In genomic region chr1:36267595-36267994, GRCm38 (mm10) we compare ENCODE assay signal across 23 mouse cellular contexts. TPM values are rescaled to one million over a fixed set of nuclear protein-coding genes. Genes with fewer than 3 reads are reported as not detected.
DNase-seq lines count a peak whose midpoint lies in the region; ATAC-seq and TF ChIP-seq lines count a peak whose summit lies in the region.
"Had no signal": no experiment of that assay in that cellular context is flagged by ENCODE, and none has a peak within 500 bp of the region (broad histone marks: within the 10 kb centered on the region; RNA-seq: fewer than 3 reads in every experiment).

No protein-coding gene starts in this region.

- TF ChIP-seq POLR2A in CH12.LX (IDR thresholded peaks at IDR 0.05; ENCODE audit: low read depth, low read length) (no peak), MEL (IDR thresholded peaks at IDR 0.05; ENCODE audit: control insufficient read depth in 1 of 2, insufficient read depth in 1 of 2, low read depth in 1 of 2, low read length in 2 of 2, poor library complexity in 1 of 2) (no peak)

- H3K36me3 ChIP-seq in megakaryocyte, embryonic 14.5 days (replicated peaks; ENCODE audit: low read length), result peaks cover 61% of the 10 kb centered on the region
- peaks cover 3% of the 10 kb centered on the region in 2 experiments for H3K36me3 ChIP-seq in CH12.LX (replicated peaks in 1 of 2; ENCODE audit: control insufficient read depth in 1 of 2, insufficient read depth in 1 of 2, low read length in 1 of 2)
- H3K36me3 ChIP-seq in MEL (ENCODE audit: control insufficient read depth in 1 of 2, insufficient read depth in 2 of 2, low read length in 2 of 2), result peaks cover 0 to 23% of the 10 kb centered on the region in 2 experiments; a peak in 2 of 4 replicates

- H3K4me2 ChIP-seq in CH12.LX (ENCODE audit: insufficient read depth, low read depth, poor library complexity, severe bottlenecking), result no peak overlapping the region

- peaks cover 5% of the 10 kb centered on the region for H3K27me3 ChIP-seq in megakaryocyte, embryonic 14.5 days (replicated peaks)
- H3K27me3 ChIP-seq in CH12.LX (replicated peaks), result peaks cover 2% of the 10 kb centered on the region
- H3K27me3 ChIP-seq in MEL (ENCODE audit: control insufficient read depth in 1 of 2, insufficient read depth in 2 of 2, low read length in 2 of 2), result no peaks in the 10 kb centered on the region
- H3K27me3 ChIP-seq: Patski had no signal

- ATAC-seq in megakaryocyte, adult 5-6 weeks (ENCODE audit: poor library complexity, severe bottlenecking), result no peak
- ATAC-seq: activated CD4-positive, CD25-positive, alpha-beta regulatory T cell, adult 4 months; CD4-positive, CD25-positive, alpha-beta regulatory T cell, adult 4 months; Patski had no signal

- no peak for TF ChIP-seq EP300 in CH12.LX (IDR thresholded peaks at IDR 0.05; ENCODE audit: low read length)
- TF ChIP-seq EP300 in MEL (IDR thresholded peaks at IDR 0.05; ENCODE audit: low read depth in 1 of 2, low read length in 2 of 2), result no peak

- dilution Hi-C loops in CH12.LX (cut with MboI; ENCODE audit: extremely low pct_ligation_motif_present, extremely low pct_unique_long_range_greater_than_20kb, low sequenced_read_pairs), result no loop called here

- H3K27ac ChIP-seq in CH12.LX (ENCODE audit: insufficient read depth, low read depth) (peak overlapping the region; percentile 1; the same call in 1 of the 2 replicates), MEL (ENCODE audit: control insufficient read depth, low read depth, low read length) (no peak overlapping the region)

- TF ChIP-seq RAD21 in CH12.LX (IDR thresholded peaks at IDR 0.05; ENCODE audit: low read depth, low read length), result no peak
- no peak for TF ChIP-seq RAD21 in MEL (IDR thresholded peaks at IDR 0.05; ENCODE audit: low read depth, low read length)

- in situ Hi-C loops in CH12.LX (cut with MboI; ENCODE audit: low pct_ligation_motif_present, low pct_unique_long_range_greater_than_20kb, low sequenced_read_pairs), result loop anchor here (25.0 kb wide), 1 partner anchor 430 kb away; no protein-coding TSS in a partner anchor

- H3K79me2 ChIP-seq in CH12.LX (replicated peaks; ENCODE audit: control insufficient read depth, extremely low read depth, insufficient read depth, poor library complexity, severe bottlenecking) (no peaks in the 10 kb centered on the region), MEL (ENCODE audit: control insufficient read depth, insufficient read depth, low read length, poor library complexity) (no peaks in the 10 kb centered on the region)

- no peak overlapping the region for H3K9ac ChIP-seq in CH12.LX (ENCODE audit: insufficient read depth, low read depth)
- no peak overlapping the region for H3K9ac ChIP-seq in MEL (ENCODE audit: control insufficient read depth, low read depth, low read length, poor library complexity, severe bottlenecking)

- TF ChIP-seq CTCF in CH12.LX (conservative IDR thresholded peaks at IDR 0.05 in 1 of 2, IDR thresholded peaks at IDR 0.05 in 1 of 2; ENCODE audit: low read depth in 2 of 2, low read length in 2 of 2) (no peak), MEL (IDR thresholded peaks at IDR 0.05 in 2 of 3, conservative IDR thresholded peaks at IDR 0.05 in 1 of 3; ENCODE audit: control insufficient read depth in 1 of 3, insufficient read depth in 1 of 3, low read depth in 2 of 3, low read length in 3 of 3, poor library complexity in 1 of 3, severe bottlenecking in 1 of 3) (no peak)

- DNase-seq in CH12.LX (ENCODE audit: extremely low read depth), result no peak
- no peak for DNase-seq in MEL (ENCODE audit: low read depth, low spot score)
- DNase-seq in naive thymus-derived CD4-positive, alpha-beta T cell, adult 2 months (ENCODE audit: low read depth), result peak; percentile 26
- DNase-seq in cerebellum, adult 11-12 months, result no peak
- DNase-seq in spleen, postnatal 4 days (ENCODE audit: low spot score in 2 of 2), result no peak
- no peak for DNase-seq in embryo, embryonic 10 days (ENCODE audit: low spot score)
- DNase-seq: adrenal gland, adult 2 months; adrenal gland, adult 8-10 months; adrenal gland, postnatal 10 days; adrenal gland, postnatal 14 days; adrenal gland, postnatal 25 days; adrenal gland, postnatal 36 days; B cell, adult 2 months; cerebellum, adult 11 months; cerebellum, adult 18-20 months; cerebellum, adult 2 months; cerebellum, adult 8-10 months had no signal

- peaks cover 88% of the 10 kb centered on the region for H3K4me1 ChIP-seq in megakaryocyte, embryonic 14.5 days
- H3K4me1 ChIP-seq in CH12.LX (ENCODE audit: control insufficient read depth in 1 of 2, insufficient read depth in 2 of 2) (peaks cover 21 to 50% of the 10 kb centered on the region in 2 experiments), MEL (ENCODE audit: control insufficient read depth in 1 of 2, insufficient read depth in 2 of 2, low read length in 2 of 2) (peaks cover 9 to 38% of the 10 kb centered on the region in 2 experiments)

- no peaks in the 10 kb centered on the region for H3K9me3 ChIP-seq in megakaryocyte, embryonic 14.5 days
- H3K9me3 ChIP-seq in CH12.LX (replicated peaks; ENCODE audit: low read length), result no peaks in the 10 kb centered on the region
- H3K9me3 ChIP-seq in MEL (replicated peaks; ENCODE audit: insufficient read depth, low read length), result no peaks in the 10 kb centered on the region
- H3K9me3 ChIP-seq: G1E had no signal

- H3K4me3 ChIP-seq in megakaryocyte, embryonic 14.5 days (replicated peaks), result peak overlapping the region; percentile 77
- H3K4me3 ChIP-seq in CH12.LX (replicated peaks in 1 of 3; ENCODE audit: low read depth in 2 of 3, low read length in 2 of 3, poor library complexity in 1 of 3) (peak overlapping the region in 1 of 3 experiments; percentile 42), MEL (ENCODE audit: control insufficient read depth in 1 of 2, insufficient read depth in 1 of 2, low read depth in 2 of 2, low read length in 2 of 2) (no peak overlapping the region)

TF ChIP-seq in CH12.LX, 34 proteins besides CTCF, POLR2A, EP300 and RAD21:
- TF ChIP-seq MXI1 (IDR thresholded peaks at IDR 0.05; ENCODE audit: low read depth, low read length), result no peak
- no peak for TF ChIP-seq USF1 (IDR thresholded peaks at IDR 0.05; ENCODE audit: low read depth, low read length)
- no peak for TF ChIP-seq PAX5 (IDR thresholded peaks at IDR 0.05; ENCODE audit: low read length)
- TF ChIP-seq CHD2 (IDR thresholded peaks at IDR 0.05; ENCODE audit: low read length), result no peak
- TF ChIP-seq JUN (IDR thresholded peaks at IDR 0.05; ENCODE audit: insufficient read depth, low read depth, low read length), result no peak
- no peak for TF ChIP-seq USF2 (conservative IDR thresholded peaks at IDR 0.05; ENCODE audit: low read depth, low read length)
- no peak for TF ChIP-seq TBP (conservative IDR thresholded peaks at IDR 0.05; ENCODE audit: low read depth, low read length)
- TF ChIP-seq ZMIZ1 (IDR thresholded peaks at IDR 0.05; ENCODE audit: low read depth, low read length), result no peak
- no peak for TF ChIP-seq TCF12 (IDR thresholded peaks at IDR 0.05; ENCODE audit: low read depth, low read length)
- no peak for TF ChIP-seq SMC3 (IDR thresholded peaks at IDR 0.05; ENCODE audit: low read depth, low read length)

TF ChIP-seq in MEL, 35 proteins besides CTCF, POLR2A, EP300 and RAD21:
- no peak for TF ChIP-seq MYC (IDR thresholded peaks at IDR 0.05; ENCODE audit: low read depth, low read length)
- peak; percentile 58; the same call in 1 of the 2 replicates for TF ChIP-seq POLR2AphosphoS5 (IDR thresholded peaks at IDR 0.05; ENCODE audit: borderline replicate concordance, low read depth, low read length)

RNA-seq across cellular contexts. Expression of gene Neurl3, which starts 6.9 kb away (rescaled TPM):
- 10.2 and 15.0 TPM in 2 replicates for polyA plus RNA-seq in megakaryocyte, embryonic 14.5 days (2012; ENCODE audit: insufficient read depth, low replicate concordance)
- 54.2 and 57.5 TPM in 2 replicates for total RNA-seq in megakaryocyte, adult 5-6 weeks (2015)
- total RNA-seq in megakaryocyte, adult 5-6 weeks (2017), result 66.0 and 68.3 TPM in 2 replicates
- 0.08 TPM in 1 of 2 replicates, not detected in the other for total RNA-seq in CH12.LX (2012; rRNA removed)
- 0.08 TPM in 1 of 2 replicates, not detected in the other for total RNA-seq in CH12.LX (2014; rRNA removed)
- 0.09 and 0.10 TPM in 2 replicates for polyA plus RNA-seq in CH12.LX (2012; ENCODE audit: insufficient read length, low read depth)
- total RNA-seq in MEL (2012; rRNA removed), result 0.92 and 1.3 TPM in 2 replicates
- polyA plus RNA-seq in MEL (2012; ENCODE audit: insufficient read depth in 1 of 2, insufficient read length in 2 of 2, low read depth in 1 of 2, low replicate concordance in 2 of 2, missing spikeins in 1 of 2), result 1 to 10 TPM in 1 of 2 experiments, not detected in 1; 3.3 TPM

RNA-seq across cellular contexts. Expression of gene Uggt1, which starts 23.1 kb away (rescaled TPM):
- polyA plus RNA-seq in megakaryocyte, embryonic 14.5 days (2012; ENCODE audit: insufficient read depth, low replicate concordance), result 3.3 and 3.4 TPM in 2 replicates
- total RNA-seq in megakaryocyte, adult 5-6 weeks (2015), result 77.5 and 77.7 TPM in 2 replicates
- 120 and 125 TPM in 2 replicates for total RNA-seq in megakaryocyte, adult 5-6 weeks (2017)
- total RNA-seq in CH12.LX (2012; rRNA removed) (41.2 and 47.9 TPM in 2 replicates), CH12.LX (2014; rRNA removed) (35.3 and 39.8 TPM in 2 replicates), MEL (2012; rRNA removed) (40.0 and 47.9 TPM in 2 replicates)
- polyA plus RNA-seq in CH12.LX (2012; ENCODE audit: insufficient read length, low read depth) (38.6 and 39.5 TPM in 2 replicates), MEL (2012; ENCODE audit: insufficient read depth in 1 of 2, insufficient read length in 2 of 2, low read depth in 1 of 2, low replicate concordance in 2 of 2, missing spikeins in 1 of 2) (10 to 100 TPM; 33.8 to 98.3 TPM)

RNA-seq across cellular contexts. Expression of gene Arid5a, which starts 39.9 kb away (rescaled TPM):
- 4.4 and 17.4 TPM in 2 replicates for polyA plus RNA-seq in megakaryocyte, embryonic 14.5 days (2012; ENCODE audit: insufficient read depth, low replicate concordance)
- total RNA-seq in megakaryocyte, adult 5-6 weeks (2015), result 14.1 and 14.6 TPM in 2 replicates
- 27.0 and 31.9 TPM in 2 replicates for total RNA-seq in megakaryocyte, adult 5-6 weeks (2017)
- total RNA-seq in CH12.LX (2012; rRNA removed), result 15.2 and 19.6 TPM in 2 replicates
- total RNA-seq in CH12.LX (2014; rRNA removed), result 16.0 and 17.0 TPM in 2 replicates
- polyA plus RNA-seq in CH12.LX (2012; ENCODE audit: insufficient read length, low read depth), result 13.2 and 16.1 TPM in 2 replicates
- total RNA-seq in MEL (2012; rRNA removed), result 4.2 and 6.4 TPM in 2 replicates
- polyA plus RNA-seq in MEL (2012; ENCODE audit: insufficient read depth in 1 of 2, insufficient read length in 2 of 2, low read depth in 1 of 2, low replicate concordance in 2 of 2, missing spikeins in 1 of 2), result 1 to 10 TPM in 1 of 2 experiments, not detected in 1; 9.0 TPM

Comparison
In these comparisons a context has a peak if more than half of its experiments do, and no peak if none do; other contexts are left out.
1. RNA of gene Neurl3, which starts 6.9 kb away (total RNA-seq): 54.2 to 68.3 TPM in megakaryocyte, adult 5-6 weeks; 0.92 to 1.3 TPM in MEL and 0.08 TPM in CH12.LX; every median in the first group is over 10 times any median in the second.